In the genomic region with DNA sequence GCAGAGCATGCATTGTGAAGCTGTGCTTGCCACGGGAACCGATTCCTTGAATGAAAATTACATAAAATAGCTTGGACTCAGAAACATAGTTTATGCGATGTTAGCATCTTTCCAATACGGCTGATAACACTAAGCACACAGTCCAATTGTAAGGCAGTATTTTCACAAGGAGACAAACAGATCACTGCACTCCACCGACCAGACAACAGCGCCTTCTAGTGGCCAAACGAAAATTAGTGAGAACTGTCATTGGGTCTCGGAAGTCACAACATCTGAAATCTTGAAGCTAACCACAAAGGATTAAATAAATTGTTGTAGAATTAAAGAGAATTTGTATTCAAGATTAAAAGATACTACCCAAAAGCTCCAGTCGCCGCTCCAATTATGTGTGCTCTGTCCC, we compare ENCODE assay signal across 9 mouse cellular contexts. TPM values are rescaled to one million over a fixed set of nuclear protein-coding genes. Genes with fewer than 3 reads are reported as not detected.
DNase-seq lines count a peak whose midpoint lies in the region; ATAC-seq and TF ChIP-seq lines count a peak whose summit lies in the region.
"Had no signal": no experiment of that assay in that cellular context is flagged by ENCODE, and none has a peak within 500 bp of the region (broad histone marks: within the 10 kb centered on the region; RNA-seq: fewer than 3 reads in every experiment).

No protein-coding gene starts in this region.

- H3K4me1 ChIP-seq in MEL (ENCODE audit: control insufficient read depth in 1 of 2, insufficient read depth in 2 of 2, low read length in 2 of 2): peaks cover 0 to 6% of the 10 kb centered on the region in 2 experiments; a peak in 1 of 4 replicates
- H3K4me1 ChIP-seq in cerebellum, adult 2 months (ENCODE audit: control insufficient read depth, insufficient read depth, low read length): no peaks in the 10 kb centered on the region
- H3K4me1 ChIP-seq: limb, embryonic 15.5 days had no signal

- H3K4me3 ChIP-seq in MEL (ENCODE audit: control insufficient read depth in 1 of 2, insufficient read depth in 1 of 2, low read depth in 2 of 2, low read length in 2 of 2): peak overlapping the region in 1 of 2 experiments; percentile 23; a peak in 1 of 4 replicates
- H3K4me3 ChIP-seq in cerebellum, adult 2 months (replicated peaks; ENCODE audit: insufficient read depth, low read depth, low read length): no peak overlapping the region
- H3K4me3 ChIP-seq: limb, embryonic 15.5 days had no signal

- 21% methylated on average over 10 of the region's 10 CpGs for WGBS in cerebellum, adult 2 months

- TF ChIP-seq POLR2A in MEL (IDR thresholded peaks at IDR 0.05; ENCODE audit: control insufficient read depth in 1 of 2, insufficient read depth in 1 of 2, low read depth in 1 of 2, low read length in 2 of 2, poor library complexity in 1 of 2): no peak
- no peak for TF ChIP-seq POLR2A in cerebellum, adult 2 months (IDR thresholded peaks at IDR 0.05; ENCODE audit: borderline replicate concordance, insufficient read depth, low read length)

- H3K27me3 ChIP-seq in MEL (ENCODE audit: control insufficient read depth in 1 of 2, insufficient read depth in 2 of 2, low read length in 2 of 2): no peaks in the 10 kb centered on the region
- H3K27me3 ChIP-seq in cerebellum, adult 2 months (ENCODE audit: control insufficient read depth, insufficient read depth, low read length): no peaks in the 10 kb centered on the region
- H3K27me3 ChIP-seq: limb, embryonic 15.5 days had no signal

- peak; percentile 50 for DNase-seq in CD4-positive helper T cell, adult 2 months (ENCODE audit: low read depth, low spot score)
- DNase-seq in MEL (ENCODE audit: low read depth, low spot score): peak; percentile 86
- DNase-seq in cerebellum, adult 2 months: peak; percentile 47 to 52
- peak; percentile 23 to 70 for DNase-seq in frontal cortex, postnatal 10 days (ENCODE audit: low spot score in 2 of 2)
- peak; percentile 61 to 84 for DNase-seq in kidney, postnatal 36 days
- DNase-seq in lung, adult 18-20 months: peak; percentile 49 to 58
- peak; percentile 80 to 86 for DNase-seq in right cerebral cortex, postnatal 10 days (ENCODE audit: low spot score in 2 of 2)

- TF ChIP-seq CTCF in MEL (IDR thresholded peaks at IDR 0.05 in 2 of 3, conservative IDR thresholded peaks at IDR 0.05 in 1 of 3; ENCODE audit: control insufficient read depth in 1 of 3, insufficient read depth in 1 of 3, low read depth in 2 of 3, low read length in 3 of 3, poor library complexity in 1 of 3, severe bottlenecking in 1 of 3): peak; percentile 92 to 99 (median 97)
- TF ChIP-seq CTCF in cerebellum, adult 2 months (IDR thresholded peaks at IDR 0.05; ENCODE audit: borderline replicate concordance, insufficient read depth, low read depth, low read length): peak; percentile 83

- no peaks in the 10 kb centered on the region for H3K79me2 ChIP-seq in MEL (ENCODE audit: control insufficient read depth, insufficient read depth, low read length, poor library complexity)

- TF ChIP-seq RAD21 in MEL (IDR thresholded peaks at IDR 0.05; ENCODE audit: low read depth, low read length): peak; percentile 99

- no peak for TF ChIP-seq EP300 in MEL (IDR thresholded peaks at IDR 0.05; ENCODE audit: low read depth in 1 of 2, low read length in 2 of 2)

- ATAC-seq in inflammation-experienced regulatory T-cells, adult 6 months: no peak

- peaks cover 0 to 8% of the 10 kb centered on the region in 2 experiments; a peak in 2 of 4 replicates for H3K36me3 ChIP-seq in MEL (ENCODE audit: control insufficient read depth in 1 of 2, insufficient read depth in 2 of 2, low read length in 2 of 2)
- H3K36me3 ChIP-seq: limb, embryonic 15.5 days had no signal

- no peaks in the 10 kb centered on the region for H3K9me3 ChIP-seq in MEL (replicated peaks; ENCODE audit: insufficient read depth, low read length)
- H3K9me3 ChIP-seq: limb, embryonic 15.5 days had no signal

- no peak overlapping the region for H3K27ac ChIP-seq in MEL (ENCODE audit: control insufficient read depth, low read depth, low read length)
- H3K27ac ChIP-seq in cerebellum, adult 2 months (ENCODE audit: insufficient read depth, low read length): no peak overlapping the region
- H3K27ac ChIP-seq: limb, embryonic 15.5 days had no signal

- H3K9ac ChIP-seq in MEL (ENCODE audit: control insufficient read depth, low read depth, low read length, poor library complexity, severe bottlenecking): no peak overlapping the region
- H3K9ac ChIP-seq: limb, embryonic 15.5 days had no signal

TF ChIP-seq in MEL, 35 proteins besides CTCF, POLR2A, EP300 and RAD21:
- TF ChIP-seq SIN3A (IDR thresholded peaks at IDR 0.05; ENCODE audit: low read length) (peak; percentile 60), SMC3 (IDR thresholded peaks at IDR 0.05; ENCODE audit: low read depth, low read length) (peak; percentile 90), JUND (IDR thresholded peaks at IDR 0.05; ENCODE audit: low read depth, low read length) (no peak), MYC (IDR thresholded peaks at IDR 0.05; ENCODE audit: low read depth, low read length) (0 out of 2 replicates have a peak, but pooled peaks have one; percentile 21), GATA1 (IDR thresholded peaks at IDR 0.05; ENCODE audit: low read depth, low read length) (peak; percentile 41), ZC3H11A (IDR thresholded peaks at IDR 0.05; ENCODE audit: low read depth, low read length) (peak; percentile 92), MEF2A (IDR thresholded peaks at IDR 0.05; ENCODE audit: extremely low read depth, insufficient replicate concordance, low read depth, low read length, poor library complexity, severe bottlenecking) (no peak)
TF ChIP-seq in MEL: peak in this region for 5.

RNA-seq across cellular contexts. Expression of a gene that starts 4.4 kb away (rescaled TPM):
- 1.5 TPM in 2 replicates for total RNA-seq in MEL (2012; rRNA removed)
- polyA plus RNA-seq in MEL (2012; ENCODE audit: insufficient read depth in 1 of 2, insufficient read length in 2 of 2, low read depth in 1 of 2, low replicate concordance in 2 of 2, missing spikeins in 1 of 2): 1 to 10 TPM in 1 of 2 experiments, not detected in 1; 2.7 TPM
- polyA plus RNA-seq in cerebellum, adult 2 months (2012; rRNA removed): 1.4 and 1.8 TPM in 2 replicates
- polyA plus RNA-seq in inflammation-experienced regulatory T-cells, adult 6 months (2017; shearing (Covaris generic)): 1 to 10 TPM; 3.9 to 5.8 (median 4.9) TPM
